Mouse (Mus musculus) liver, embryonic 13.5 days (tissue): ENCODE data around the gene Taok3. TPM values are rescaled to one million over a fixed set of nuclear protein-coding genes. Genes with fewer than 3 reads are reported as not detected.

Experiments
- ATAC-seq: fragments of 200-750 bp; cut with Nextera tagmentation; 2 replicates; pipeline ENCODE4 v1.8.0; 2017; ENCODE audit warnings: low read depth, mild to moderate bottlenecking, moderate number of reproducible peaks, moderate library complexity
- DNase-seq: peaks from one replicate; pipeline ENCODE4 v3.0.0; 2022
- H3K27ac ChIP-seq: fragments of 300-500 bp; sonication (generic); 2 replicates; pipeline ENCODE4 v1.5.1; 2015; ENCODE audit warnings: moderate library complexity, mild to moderate bottlenecking, inconsistent platforms
- H3K27me3 ChIP-seq: fragments of 300-500 bp; sonication (generic); 2 replicates; pipeline ENCODE4 v1.6.1; 2015; ENCODE audit warnings: mild to moderate bottlenecking, inconsistent platforms
- H3K36me3 ChIP-seq: fragments of 300-500 bp; sonication (generic); 2 replicates; pipeline ENCODE4 v1.6.1; 2015; ENCODE audit warnings: mild to moderate bottlenecking, inconsistent platforms
- H3K4me1 ChIP-seq: fragments of 300-500 bp; sonication (generic); replicated peaks from 2 replicates; pipeline ENCODE4 v1.6.1; 2015; ENCODE audit warnings: inconsistent platforms
- H3K4me2 ChIP-seq: fragments of 300-500 bp; sonication (generic); 2 replicates; pipeline ENCODE4 v1.6.1; 2015; ENCODE audit warnings: inconsistent platforms, mild to moderate bottlenecking, moderate library complexity
- H3K4me3 ChIP-seq: fragments of 300-500 bp; sonication (generic); replicated peaks from 2 replicates; pipeline ENCODE4 v1.5.1; 2015; ENCODE audit warnings: mild to moderate bottlenecking, inconsistent platforms
- H3K9ac ChIP-seq: fragments of 300-500 bp; sonication (generic); 2 replicates; pipeline ENCODE4 v1.6.1; 2015; ENCODE audit warnings: mild to moderate bottlenecking, inconsistent platforms
- H3K9me3 ChIP-seq: fragments of 300-500 bp; sonication (generic); replicated peaks from 2 replicates; pipeline ENCODE4 v1.6.1; 2016; ENCODE audit warnings: inconsistent platforms
- WGBS: fragments of 180-500 bp; shearing (Covaris S2); methylation state at CpG from one replicate; pipeline ENCODE4 v1.1.7; 2015; ENCODE audit not compliant: insufficient replicate concordance; 5-methylcytosine and 5-hydroxymethylcytosine counted together
- polyA plus RNA-seq: library from polyadenylated mRNA; unstranded; fragments of >200 nt; fragmentation: Nextera tagmentation; extraction: Ambion mirVana; gene quantifications from 2 replicates; pipeline ENCODE4 v1.2.1, GENCODE M21; 2015

Taok3 gene
- polyA plus RNA-seq, 1 experiment from 2014 or later = 49.3 TPM

DNA sequence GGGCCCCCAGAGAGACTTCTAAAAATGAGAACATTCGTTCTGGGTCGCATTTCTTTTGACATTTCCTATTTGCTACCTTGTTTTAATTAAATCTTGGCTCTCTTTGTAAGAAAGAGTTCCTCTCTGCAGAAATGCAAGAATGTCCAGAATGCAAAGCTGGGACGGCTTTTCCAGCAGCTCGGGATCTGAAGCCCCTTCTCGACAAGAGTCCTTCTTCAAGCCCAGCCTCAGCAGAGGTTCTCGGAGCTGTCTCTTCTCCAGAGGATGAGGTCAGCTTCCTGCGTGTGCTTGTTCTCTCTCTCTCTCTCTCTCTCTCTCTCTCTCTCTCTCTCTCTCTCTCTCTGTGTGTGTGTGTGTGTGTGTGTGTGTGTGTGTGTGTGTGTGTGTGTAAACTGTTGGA lies 2.2 kb upstream of the Taok3 start:
- 54% methylated on average over 7 of the region's 7 CpGs for WGBS
- H3K27ac ChIP-seq = peak overlapping the region; percentile 54

DNA sequence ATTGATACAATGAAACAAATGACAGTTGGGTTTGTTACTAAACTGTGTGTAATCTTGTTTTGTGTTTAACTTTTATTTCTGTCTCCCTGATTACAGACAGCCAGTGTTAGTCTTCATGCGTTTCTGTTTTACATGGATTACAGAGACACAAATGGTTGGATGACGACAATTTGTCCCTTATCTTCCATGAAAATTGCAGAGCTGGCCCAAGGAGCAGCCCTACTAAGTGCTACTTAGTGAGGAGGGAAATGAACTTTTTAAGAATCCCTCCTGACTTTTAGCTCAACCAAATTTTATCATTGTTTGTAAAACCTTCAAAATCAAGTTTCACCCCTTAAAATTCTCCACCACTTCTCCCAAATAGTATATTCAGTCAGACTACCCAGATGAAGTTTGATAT lies 1.7 kb upstream of the Taok3 start:
- WGBS = 45% methylated on average over 2 of the region's 2 CpGs
- Histone ChIP-seq H3K4me2 (peak overlapping the region; percentile 95), H3K4me1 (peaks cover 67% of the 10 kb centered on the region)

More for the DNA sequence above, 2.2 kb upstream of the Taok3 start:
- Histone ChIP-seq H3K4me1 (peaks cover 62% of the 10 kb centered on the region), H3K27me3 (no peaks in the 10 kb centered on the region), H3K4me3 (no peak overlapping the region), H3K9ac (no peak overlapping the region), H3K9me3 (no peaks in the 10 kb centered on the region), H3K36me3 (peaks cover 12% of the 10 kb centered on the region), H3K4me2 (no peak overlapping the region)
- ATAC-seq (no peak), DNase-seq (no peak)

DNA sequence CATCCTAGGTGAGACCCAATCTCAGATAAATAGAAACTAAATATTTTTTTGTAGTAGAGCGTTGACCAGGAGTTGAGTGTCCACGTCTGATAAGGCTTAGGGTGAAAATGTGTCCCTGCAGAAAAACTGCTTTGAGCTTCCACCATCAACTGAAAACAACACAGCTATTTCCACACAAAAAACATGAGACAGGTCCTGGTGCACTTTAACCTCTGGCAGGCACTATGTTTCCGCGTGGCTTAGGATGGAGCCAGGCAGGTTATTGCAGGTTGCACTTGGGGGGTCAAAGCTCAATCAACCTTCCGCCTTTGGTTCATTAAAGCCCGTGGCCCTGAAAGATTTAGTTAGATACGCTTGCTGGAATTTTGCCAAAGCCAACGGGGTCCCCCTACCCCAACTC lies 1.1 kb upstream of the Taok3 start:
- H3K27ac ChIP-seq = peak overlapping the region; percentile 93
- 31% methylated on average over 8 of the region's 8 CpGs for WGBS
- no peaks in the 10 kb centered on the region for H3K9me3 ChIP-seq
- peaks cover 6% of the 10 kb centered on the region; the same call in 1 of the 2 replicates for H3K36me3 ChIP-seq
- DNase-seq = no peak
- H3K4me2 ChIP-seq = peak overlapping the region; percentile 95
- H3K4me1 ChIP-seq = peaks cover 70% of the 10 kb centered on the region
- no peak for ATAC-seq
- peak overlapping the region; percentile 71 for H3K4me3 ChIP-seq
- peak overlapping the region; percentile 81 for H3K9ac ChIP-seq
- H3K27me3 ChIP-seq = no peaks in the 10 kb centered on the region

More for the DNA sequence above, 1.7 kb upstream of the Taok3 start:
- no peak overlapping the region; the same call in 1 of the 2 replicates for H3K4me3 ChIP-seq
- H3K27ac ChIP-seq = peak overlapping the region; percentile 93
- H3K27me3 ChIP-seq = no peaks in the 10 kb centered on the region
- DNase-seq (no peak), ATAC-seq (no peak)
- no peak overlapping the region for H3K9ac ChIP-seq
- peaks cover 7% of the 10 kb centered on the region for H3K36me3 ChIP-seq
- H3K9me3 ChIP-seq = no peaks in the 10 kb centered on the region

DNA sequence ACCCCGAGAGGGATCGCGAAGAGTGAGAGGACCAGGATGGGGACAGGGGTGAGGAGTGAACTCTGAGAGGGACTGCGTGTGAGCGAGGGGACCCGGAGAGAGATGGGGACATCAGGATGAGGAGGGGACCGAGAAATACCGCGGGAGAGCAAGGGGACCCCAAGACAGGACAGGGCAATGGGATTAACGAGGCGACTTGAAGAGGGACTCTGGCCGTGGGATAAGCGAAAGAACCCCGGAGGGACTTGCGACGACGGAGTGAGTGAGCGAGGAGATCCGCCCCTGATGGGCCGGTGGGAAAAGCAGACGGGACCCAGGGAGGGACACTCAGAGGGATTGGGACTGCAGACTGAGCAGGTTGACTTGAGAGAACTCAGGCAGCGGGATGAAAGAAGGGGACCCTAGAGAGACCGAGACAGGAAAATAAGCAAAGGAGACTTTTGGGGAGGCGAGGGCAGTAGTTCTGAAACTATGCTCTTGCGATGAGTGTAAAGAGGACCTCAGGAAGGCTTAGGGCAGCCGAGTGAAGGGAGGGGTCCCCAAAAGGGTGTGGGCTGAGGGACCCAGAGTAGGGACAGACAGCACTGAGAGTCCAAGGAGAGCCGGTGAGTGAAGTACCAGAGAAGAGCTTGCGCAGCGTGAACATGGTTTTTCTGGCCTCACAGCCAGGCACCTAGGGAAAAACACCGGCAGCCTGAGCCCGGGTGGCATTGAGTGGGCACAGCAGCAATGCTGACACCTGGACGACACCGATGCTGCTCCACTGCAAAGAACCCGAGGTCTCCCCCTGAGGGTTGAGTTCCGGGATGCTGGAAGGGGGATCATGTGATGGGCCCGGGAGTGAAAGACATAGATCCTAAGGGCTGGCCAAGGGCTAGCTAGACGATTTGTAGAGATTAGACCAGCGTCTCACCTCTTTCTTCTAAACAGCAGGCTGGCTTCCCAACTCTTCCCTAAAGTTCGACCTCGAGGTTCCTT lies 849 bp downstream of the Taok3 start:
- Histone ChIP-seq H3K4me1 (peaks cover 81% of the 10 kb centered on the region), H3K4me3 (peak overlapping the region; percentile 88), H3K9me3 (0 out of 2 replicates have a peak, but pooled peaks cover 2% of the 10 kb centered on the region), H3K4me2 (peak overlapping the region; percentile 95), H3K27ac (peak overlapping the region; percentile 78), H3K36me3 (peaks cover 20% of the 10 kb centered on the region), H3K9ac (peak overlapping the region; percentile 86), H3K27me3 (no peaks in the 10 kb centered on the region)
- DNase-seq = no peak
- 2% methylated on average over 40 of the region's 40 CpGs for WGBS
- no peak for ATAC-seq

DNA sequence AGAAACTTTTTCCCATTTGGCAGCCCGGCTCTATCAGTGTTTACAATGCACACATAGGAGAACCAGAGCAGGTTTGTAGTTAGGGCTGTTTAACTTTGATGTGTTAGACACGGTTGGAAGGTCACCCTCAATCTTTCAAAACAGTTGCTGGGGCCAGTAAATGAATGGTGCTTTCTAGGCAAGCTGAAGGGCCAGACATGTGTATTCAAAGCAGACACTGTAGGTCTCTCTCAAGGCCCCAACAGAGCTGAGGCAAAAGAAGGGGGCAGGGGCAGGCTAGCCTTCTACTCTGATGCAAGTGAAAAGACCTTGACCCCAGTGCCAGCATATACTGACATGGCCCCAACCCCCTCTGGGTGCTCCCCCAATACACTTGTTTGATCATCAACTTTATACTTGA lies 1.7 kb downstream of the Taok3 start:
- Histone ChIP-seq H3K27ac (peak overlapping the region; percentile 78; the same call in 1 of the 2 replicates), H3K4me1 (peaks cover 77% of the 10 kb centered on the region)
- no peak for ATAC-seq

DNA sequence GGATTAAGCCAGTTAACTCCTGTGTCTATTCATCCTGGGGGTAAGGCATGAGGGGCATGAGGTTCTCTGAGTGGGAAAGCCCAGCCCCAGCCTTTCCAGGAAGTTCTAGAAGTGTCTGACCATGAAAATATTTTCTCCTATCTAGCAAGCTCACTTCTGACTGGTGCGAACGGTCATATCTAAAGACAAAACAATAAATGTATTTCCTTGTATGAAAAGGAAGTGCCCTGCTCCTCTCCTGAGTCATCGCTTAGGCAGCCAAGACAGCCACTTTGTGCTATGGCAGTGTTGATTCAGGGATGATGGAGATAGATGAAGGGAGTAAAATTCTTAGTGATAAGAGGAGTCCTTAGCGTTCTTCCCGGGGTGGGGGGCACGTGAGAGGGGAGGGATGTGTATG lies 3.2 kb downstream of the Taok3 start:
- Histone ChIP-seq H3K9me3 (0 out of 2 replicates have a peak, but pooled peaks cover 4% of the 10 kb centered on the region), H3K4me2 (no peak overlapping the region), H3K27ac (peak overlapping the region; percentile 43; the same call in 1 of the 2 replicates), H3K4me1 (peaks cover 70% of the 10 kb centered on the region), H3K9ac (no peak overlapping the region), H3K36me3 (peaks cover 20% of the 10 kb centered on the region), H3K27me3 (no peaks in the 10 kb centered on the region), H3K4me3 (no peak overlapping the region)
- ATAC-seq = no peak
- DNase-seq = no peak
- WGBS = 64% methylated on average over 6 of the region's 6 CpGs

More for the DNA sequence above, 1.7 kb downstream of the Taok3 start:
- H3K9me3 ChIP-seq = 0 out of 2 replicates have a peak, but pooled peaks cover 4% of the 10 kb centered on the region
- peak overlapping the region; percentile 88 for H3K4me3 ChIP-seq
- peaks cover 20% of the 10 kb centered on the region for H3K36me3 ChIP-seq
- peak overlapping the region; percentile 95 for H3K4me2 ChIP-seq
- 11% methylated on average over 2 of the region's 2 CpGs for WGBS
- peak overlapping the region; percentile 86 for H3K9ac ChIP-seq
- DNase-seq = no peak
- H3K27me3 ChIP-seq = no peaks in the 10 kb centered on the region

DNA sequence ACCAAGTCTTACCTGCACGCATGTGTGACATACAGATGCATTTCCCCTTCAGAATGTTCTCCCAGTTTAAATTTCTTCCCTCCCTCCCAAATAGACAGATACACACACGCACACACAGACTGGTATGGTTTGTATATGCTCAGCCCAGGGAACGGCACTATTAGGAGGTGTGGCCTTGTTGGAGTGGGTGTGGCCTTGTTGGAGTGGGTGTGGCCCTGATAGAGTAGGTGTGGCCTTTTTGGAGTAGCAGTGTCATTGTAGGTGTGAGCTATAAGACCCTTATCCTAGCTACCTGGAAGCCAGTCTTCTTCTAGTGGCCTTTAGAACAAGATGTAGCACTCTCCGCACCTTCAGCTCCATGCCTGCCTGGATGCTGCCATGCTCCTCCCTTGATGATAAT lies 3.9 kb downstream of the Taok3 start:
- Histone ChIP-seq H3K27ac (peak overlapping the region; percentile 55), H3K4me3 (no peak overlapping the region), H3K9me3 (0 out of 2 replicates have a peak, but pooled peaks cover 4% of the 10 kb centered on the region), H3K36me3 (peaks cover 20% of the 10 kb centered on the region), H3K4me2 (no peak overlapping the region), H3K4me1 (peaks cover 62% of the 10 kb centered on the region), H3K9ac (no peak overlapping the region), H3K27me3 (no peaks in the 10 kb centered on the region)
- WGBS = 71% methylated on average over 4 of the region's 4 CpGs
- DNase-seq (no peak), ATAC-seq (no peak)

DNA sequence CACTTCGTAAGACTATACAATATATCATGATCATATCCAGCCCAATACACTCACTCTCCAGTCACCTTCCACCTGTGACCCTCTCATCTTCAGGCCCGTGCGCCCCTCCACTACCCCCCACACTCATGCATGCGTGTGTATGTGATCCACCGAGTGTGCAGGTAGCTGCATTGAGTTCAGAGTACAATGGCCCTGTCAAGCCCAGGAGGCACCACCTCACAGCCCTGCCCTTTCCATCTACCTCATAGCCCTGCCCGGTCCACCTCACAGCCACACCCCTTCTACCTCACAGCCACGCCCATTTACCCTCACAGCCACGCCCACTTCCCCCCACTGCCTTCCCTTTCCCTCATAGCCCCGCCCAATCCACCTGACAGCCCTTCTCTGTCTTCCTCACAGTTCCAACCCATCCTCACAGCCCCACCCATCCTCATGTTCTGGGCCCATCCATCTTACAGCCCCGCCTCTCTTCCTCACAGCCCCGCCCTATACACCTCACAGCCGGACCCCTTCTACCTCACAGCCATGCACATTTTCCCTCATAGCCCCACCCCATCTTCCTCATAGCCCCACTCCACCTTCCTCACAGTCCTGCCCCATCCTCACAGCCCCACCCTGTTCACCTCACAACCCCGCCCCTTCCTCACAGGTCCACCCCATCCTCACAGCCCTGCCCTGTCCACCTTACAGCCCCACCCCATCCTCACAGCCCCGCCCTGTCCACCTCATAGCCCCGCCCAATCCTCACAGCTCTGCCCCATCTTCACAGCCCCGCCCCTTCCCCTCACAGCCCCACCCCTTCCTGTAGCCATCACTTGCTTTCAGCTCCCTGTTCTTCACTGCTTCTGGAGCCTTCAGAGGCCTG lies 5.8 kb downstream of the Taok3 start:
- WGBS = 78% methylated on average over 16 of the region's 16 CpGs
- no peak overlapping the region for H3K27ac ChIP-seq
- no peak overlapping the region for H3K4me3 ChIP-seq
- H3K9me3 ChIP-seq = 0 out of 2 replicates have a peak, but pooled peaks cover 4% of the 10 kb centered on the region
- peaks cover 20% of the 10 kb centered on the region for H3K36me3 ChIP-seq
- H3K9ac ChIP-seq = no peak overlapping the region
- H3K4me1 ChIP-seq = peaks cover 57% of the 10 kb centered on the region
- no peak for DNase-seq
- no peaks in the 10 kb centered on the region for H3K27me3 ChIP-seq
- ATAC-seq = peak; percentile 33
- no peak overlapping the region for H3K4me2 ChIP-seq

DNA sequence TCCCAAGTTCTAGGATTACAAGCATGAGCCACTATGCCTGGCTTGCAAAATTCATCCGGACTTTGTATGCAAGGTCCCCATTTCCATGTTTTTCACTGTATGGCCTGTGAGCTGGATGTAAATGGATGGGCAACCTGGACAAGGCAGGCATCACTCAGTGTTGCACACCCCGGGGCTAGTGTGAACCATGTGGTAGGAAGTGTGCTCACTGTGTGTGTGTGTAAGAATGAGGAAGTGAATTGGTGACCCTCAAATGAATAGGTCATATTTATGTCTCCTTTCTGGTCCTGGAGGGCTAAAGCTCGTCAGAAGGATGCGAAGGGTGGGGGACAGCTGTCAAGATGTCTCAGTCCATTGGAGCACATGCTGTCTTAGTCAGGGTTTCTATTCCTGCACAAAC lies 7.1 kb downstream of the Taok3 start:
- Histone ChIP-seq H3K4me2 (no peak overlapping the region), H3K36me3 (peaks cover 20% of the 10 kb centered on the region), H3K9me3 (0 out of 2 replicates have a peak, but pooled peaks cover 4% of the 10 kb centered on the region), H3K4me3 (no peak overlapping the region), H3K4me1 (peaks cover 56% of the 10 kb centered on the region), H3K9ac (no peak overlapping the region), H3K27ac (no peak overlapping the region), H3K27me3 (no peaks in the 10 kb centered on the region)
- WGBS = 66% methylated on average over 4 of the region's 4 CpGs
- ATAC-seq (no peak), DNase-seq (no peak)

DNA sequence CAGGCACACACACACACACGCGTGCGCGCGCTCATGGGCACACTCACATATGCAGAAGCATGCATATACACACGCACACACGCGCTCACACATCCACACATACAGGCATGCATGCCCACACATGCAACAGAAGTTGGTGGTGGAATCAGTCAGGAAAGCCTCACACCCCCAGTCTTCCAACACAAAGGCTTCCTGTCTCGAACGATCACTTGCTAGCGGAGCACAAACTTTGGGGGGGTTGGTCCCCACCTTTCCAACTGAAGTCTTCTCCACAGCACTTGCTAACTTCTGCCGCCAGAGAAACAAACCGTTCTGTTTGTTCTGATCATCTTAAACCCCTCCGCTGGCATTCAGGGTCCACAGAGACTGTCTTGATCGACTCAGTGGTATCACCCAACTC lies 10.8 kb downstream of the Taok3 start:
- Histone ChIP-seq H3K36me3 (no peaks in the 10 kb centered on the region; the same call in 1 of the 2 replicates), H3K27ac (0 out of 2 replicates have a peak overlapping the region, but pooled peaks have one; percentile 32), H3K4me3 (no peak overlapping the region), H3K9ac (no peak overlapping the region), H3K4me2 (no peak overlapping the region), H3K4me1 (peaks cover 57% of the 10 kb centered on the region), H3K27me3 (no peaks in the 10 kb centered on the region), H3K9me3 (0 out of 2 replicates have a peak, but pooled peaks cover 2% of the 10 kb centered on the region)
- ATAC-seq (no peak), DNase-seq (no peak)
- WGBS = 87% methylated on average over 15 of the region's 15 CpGs
